Mouse (Mus musculus) C2C12 (cell line): ENCODE measurements around the gene Trmt10c. TPM values are rescaled to one million over a fixed set of nuclear protein-coding genes. Genes with fewer than 3 reads are reported as not detected.
A peak's percentile ranks its signal among the peaks of the same experiment; 100 is the strongest.

Source experiments
- H3K27me3 ChIP-seq: one replicate; pipeline ENCODE4 v1.6.1; 2011; ENCODE audit not compliant: control insufficient read depth, insufficient read depth, insufficient read length
- H3K36me3 ChIP-seq: one replicate; pipeline ENCODE4 v1.6.1; 2011; ENCODE audit not compliant: control insufficient read depth, insufficient read depth
- H3K4me3 ChIP-seq: one replicate; pipeline ENCODE4 v1.5.1; 2011; ENCODE audit warnings: mild to moderate bottlenecking, control low read depth; ENCODE audit not compliant: poor library complexity, insufficient read depth, severe bottlenecking
- H3K79me2 ChIP-seq: one replicate; pipeline ENCODE4 v1.6.1; 2011; ENCODE audit not compliant: control insufficient read depth, insufficient read depth
- H3K79me3 ChIP-seq: one replicate; pipeline ENCODE4 v1.6.1; 2011; ENCODE audit warnings: low read depth, control low read depth
- H3ac ChIP-seq: one replicate; pipeline ENCODE3; 2011; ENCODE audit warnings: low read depth; ENCODE audit not compliant: control insufficient read depth, insufficient read length
- CEBPB ChIP-seq: IDR thresholded peaks from one replicate; pipeline ENCODE4 v1.6.1; 2011; ENCODE audit warnings: low read depth, mild to moderate bottlenecking, control low read depth, moderate library complexity
- CTCF ChIP-seq: IDR thresholded peaks from one replicate; pipeline ENCODE4 v1.5.1; 2011; ENCODE audit not compliant: control insufficient read depth, insufficient read depth, insufficient read length
- FOSL1 ChIP-seq: IDR thresholded peaks from one replicate; pipeline ENCODE4 v1.8.0; 2011; ENCODE audit warnings: mild to moderate bottlenecking, low read length; ENCODE audit not compliant: poor library complexity, insufficient read depth, severe bottlenecking
- MAX ChIP-seq: IDR thresholded peaks from one replicate; pipeline ENCODE4 v1.6.1; 2011; ENCODE audit warnings: mild to moderate bottlenecking, control low read depth
- MYOD1 ChIP-seq: IDR thresholded peaks from one replicate; pipeline ENCODE4 v1.6.1; 2011; ENCODE audit warnings: low read depth; ENCODE audit not compliant: control insufficient read depth, insufficient read length
- MYOG ChIP-seq: IDR thresholded peaks from one replicate; pipeline ENCODE4 v1.6.1; 2011; ENCODE audit not compliant: control insufficient read depth, insufficient read length; ENCODE audit errors: extremely low read depth
- USF1 ChIP-seq: IDR thresholded peaks from one replicate; pipeline ENCODE4 v1.6.1; 2011; ENCODE audit warnings: low read depth, mild to moderate bottlenecking, control low read depth, moderate library complexity
- polyA plus RNA-seq: library from polyadenylated mRNA; unstranded; fragments of >200 nt; fragmentation: generic; extraction: Trizol; gene quantifications from one replicate; pipeline ENCODE4 v1.2.1, GENCODE M21; 2012; ENCODE audit warnings: missing spikeins

Trmt10c gene
- polyA plus RNA-seq, 1 experiment: 5.9 TPM

GRCm38 (mm10) chr16:56029661-56030082 is 7.9 kb downstream of the Trmt10c start, which contains the start of gene Pcnp:
Gene Pcnp (minus strand): TSS chr16:56029739.
- peak within 1 kb of the TSS; percentile 87 for H3K4me3 ChIP-seq
- H3K79me2 ChIP-seq: peaks cover 79% of the 10 kb centered on the region
- no peaks in the 10 kb centered on the region for H3K27me3 ChIP-seq
- TF ChIP-seq MYOD1: no peak
- no peak for TF ChIP-seq USF1
- no peak for TF ChIP-seq MAX
- peak within 1 kb of the TSS; percentile 97 for H3ac ChIP-seq
- H3K36me3 ChIP-seq: peaks cover 50% of the 10 kb centered on the region
- H3K79me3 ChIP-seq: peaks cover 71% of the 10 kb centered on the region

- peaks cover 49% of the 10 kb centered on the region for H3K36me3 ChIP-seq
- H3ac ChIP-seq: peak overlapping the region; percentile 97
- peak overlapping the region; percentile 87 for H3K4me3 ChIP-seq
- H3K79me2 ChIP-seq: peaks cover 79% of the 10 kb centered on the region
- H3K27me3 ChIP-seq: no peaks in the 10 kb centered on the region
- H3K79me3 ChIP-seq: peaks cover 70% of the 10 kb centered on the region
- TF ChIP-seq MAX: peak; percentile 21
- no peak for TF ChIP-seq FOSL1
Observed at GRCm38 (mm10) chr16:56028722-56029551, 8.7 kb downstream of the Trmt10c start.

GRCm38 (mm10) chr16:56027854-56028629 is 9.6 kb downstream of the Trmt10c start:
- TF ChIP-seq MAX (no peak), MYOG (no peak), CTCF (no peak), FOSL1 (no peak), MYOD1 (no peak), CEBPB (no peak), USF1 (no peak)
- peaks cover 72% of the 10 kb centered on the region for H3K79me3 ChIP-seq
- H3K79me2 ChIP-seq: peaks cover 79% of the 10 kb centered on the region
- peak overlapping the region; percentile 2 for H3ac ChIP-seq
- peak overlapping the region; percentile 87 for H3K4me3 ChIP-seq
- no peaks in the 10 kb centered on the region for H3K27me3 ChIP-seq
- peaks cover 49% of the 10 kb centered on the region for H3K36me3 ChIP-seq

DNA sequence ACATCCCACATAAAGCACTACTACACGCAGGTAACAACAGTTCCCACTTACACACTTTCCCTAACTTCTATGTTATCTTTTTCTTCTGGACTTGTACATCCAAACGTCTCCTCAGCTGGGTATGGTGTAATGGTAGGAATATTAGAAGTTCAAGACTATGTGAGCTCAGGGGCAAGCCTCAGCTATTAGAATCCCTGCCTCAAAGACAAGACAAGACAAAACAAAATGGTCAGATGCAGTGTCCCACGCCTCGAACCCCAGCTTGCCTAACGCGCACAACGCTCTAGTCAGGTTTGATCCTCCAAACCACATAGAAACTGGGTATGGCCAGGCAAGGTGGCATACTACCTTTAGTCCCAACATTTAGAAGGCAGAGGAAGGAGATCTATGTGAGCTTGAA is 18.0 kb downstream of the Trmt10c start:
- Histone ChIP-seq H3K36me3 (peaks cover 76% of the 10 kb centered on the region), H3K79me3 (peaks cover 41% of the 10 kb centered on the region), H3ac (no peak overlapping the region), H3K79me2 (peaks cover 62% of the 10 kb centered on the region), H3K27me3 (no peaks in the 10 kb centered on the region), H3K4me3 (no peak overlapping the region)
- no peak for TF ChIP-seq MYOD1
- TF ChIP-seq MAX: no peak

GRCm38 (mm10) chr16:56014076-56014475 is 23.5 kb downstream of the Trmt10c start:
- peaks cover 53% of the 10 kb centered on the region for H3K36me3 ChIP-seq
- peaks cover 8% of the 10 kb centered on the region for H3K79me2 ChIP-seq
- H3K4me3 ChIP-seq: no peak overlapping the region
- H3K79me3 ChIP-seq: peaks cover 2% of the 10 kb centered on the region
- TF ChIP-seq CEBPB (no peak), MYOD1 (no peak), CTCF (no peak), MAX (no peak)
- no peaks in the 10 kb centered on the region for H3K27me3 ChIP-seq
- H3ac ChIP-seq: no peak overlapping the region

- no peaks in the 10 kb centered on the region for H3K27me3 ChIP-seq
- no peak overlapping the region for H3K4me3 ChIP-seq
- no peak overlapping the region for H3ac ChIP-seq
- TF ChIP-seq MYOG (no peak), FOSL1 (no peak), MYOD1 (no peak), CTCF (no peak), MAX (no peak), USF1 (no peak), CEBPB (no peak)
- H3K36me3 ChIP-seq: peaks cover 42% of the 10 kb centered on the region
- peaks cover 5% of the 10 kb centered on the region for H3K79me2 ChIP-seq
- peaks cover 3% of the 10 kb centered on the region for H3K79me3 ChIP-seq
Observed at GRCm38 (mm10) chr16:56012789-56013743, 24.6 kb downstream of the Trmt10c start.
